Mouse (Mus musculus) retina, embryonic 14.5 days (tissue): Measurements from ENCODE around the gene Gm29797.

Source experiments
- DNase-seq: peaks from one replicate; pipeline ENCODE4 v3.0.0-alpha.2; 2015; ENCODE audit warnings: low spot score

Gene Gm29797

GRCm38 (mm10) chr2:181696801-181697420, 40.1 kb downstream of the Gm29797 start:
- no peak for DNase-seq

- no peak for DNase-seq
These were observed 41.4 kb downstream of the Gm29797 start, which contains the start of gene Lkaaear1 for GRCm38 (mm10) chr2:181698241-181698640. Lkaaear1 (minus strand) TSS chr2:181698442.

- DNase-seq = peak; percentile 46
These were observed 49.8 kb downstream of the Gm29797 start for GRCm38 (mm10) chr2:181706668-181707067.
